Mouse (Mus musculus) erythroblast, embryonic 14.5 days (primary cell): ENCODE data around the gene Dscam.

Experiments
- GATA1 ChIP-seq: IDR thresholded peaks from 2 replicates; pipeline ENCODE4 v1.6.1; 2012; ENCODE audit warnings: low read length, inconsistent platforms, mixed read lengths
- TAL1 ChIP-seq: IDR thresholded peaks from 3 replicates; pipeline ENCODE4 v1.6.1; 2012; ENCODE audit warnings: low read length, inconsistent platforms, mixed read lengths

- TF ChIP-seq GATA1 (no peak), TAL1 (no peak)
Measured at GRCm38 (mm10) chr16:96690052-96690451, 480.5 kb downstream of the Dscam start.
